Mouse (Mus musculus) myocyte (in vitro differentiated cells): Measurements from ENCODE around the gene Vmn1r213.

Experiments used
- E2F4 ChIP-seq: IDR thresholded peaks from one replicate; pipeline ENCODE4 v1.6.1; 2011; ENCODE audit warnings: mild to moderate bottlenecking, control low read depth, moderate library complexity; ENCODE audit not compliant: insufficient read depth
- MAX ChIP-seq: IDR thresholded peaks from one replicate; pipeline ENCODE4 v1.6.1; 2011; ENCODE audit warnings: low read depth, mild to moderate bottlenecking, control low read depth
- MYOG ChIP-seq, 3 experiments: IDR thresholded peaks; one replicate each; pipeline ENCODE4 v1.6.1; 2011; ENCODE audit warnings: control low read depth in 2 of 3, low read depth in 2 of 3, mild to moderate bottlenecking in 2 of 3; ENCODE audit not compliant: insufficient read length in 2 of 3, control insufficient read depth in 1 of 3, insufficient read depth in 1 of 3
- POLR2A ChIP-seq: IDR thresholded peaks from one replicate; pipeline ENCODE4 v1.6.1; 2011; ENCODE audit warnings: low read depth, mild to moderate bottlenecking, control low read depth, moderate library complexity; ENCODE audit not compliant: insufficient read length
- POLR2AphosphoS2 ChIP-seq: IDR thresholded peaks from one replicate; pipeline ENCODE4 v1.6.1; 2011; ENCODE audit warnings: low read depth, control low read depth; ENCODE audit not compliant: insufficient read length
- TCF3 ChIP-seq: IDR thresholded peaks from one replicate; pipeline ENCODE4 v1.6.1; 2011; ENCODE audit warnings: low read depth, control low read depth; ENCODE audit not compliant: insufficient read length
- USF1 ChIP-seq: IDR thresholded peaks from one replicate; pipeline ENCODE4 v1.6.1; 2011; ENCODE audit warnings: low read depth, mild to moderate bottlenecking, control low read depth, moderate library complexity

- TF ChIP-seq USF1 (no peak), POLR2A (no peak), MAX (no peak), E2F4 (no peak), TCF3 (no peak), POLR2AphosphoS2 (no peak), MYOG (IDR thresholded peaks at IDR 0.05; ENCODE audit: control insufficient read depth in 1 of 3, insufficient read depth in 1 of 3, insufficient read length in 2 of 3, low read depth in 2 of 3) (no peak)
Measured at GRCm38 (mm10) chr13:23007356-23007755, at the start of gene Vmn1r213.
